Mouse (Mus musculus) lung, postnatal 0 days (tissue): ENCODE data around the gene Dpysl5. TPM values are rescaled to one million over a fixed set of nuclear protein-coding genes. Genes with fewer than 3 reads are reported as not detected.
A peak's percentile ranks its signal among the peaks of the same experiment; 100 is the strongest.

Experiments used
- ATAC-seq: fragments of 200-750 bp; cut with Nextera tagmentation; 2 replicates; pipeline ENCODE4 v1.8.0; 2017; ENCODE audit warnings: moderate library complexity
- DNase-seq: peaks from one replicate; pipeline ENCODE4 v3.0.0-alpha.2; 2016; ENCODE audit warnings: low spot score
- H3K27ac ChIP-seq: fragments of 300-500 bp; sonication (generic); 2 replicates; pipeline ENCODE4 v1.5.1; 2014; ENCODE audit warnings: antibody characterized with exemption, mild to moderate bottlenecking, low read length, mixed read lengths
- H3K27me3 ChIP-seq: fragments of 300-500 bp; sonication (generic); replicated peaks from 2 replicates; pipeline ENCODE4 v1.6.1; 2014; ENCODE audit warnings: low read length, mixed read lengths; ENCODE audit not compliant: insufficient read depth
- H3K36me3 ChIP-seq: fragments of 300-500 bp; sonication (generic); 2 replicates; pipeline ENCODE4 v1.6.1; 2014; ENCODE audit warnings: low read length, mixed read lengths; ENCODE audit not compliant: insufficient read depth
- H3K4me1 ChIP-seq: fragments of 300-500 bp; sonication (generic); 2 replicates; pipeline ENCODE4 v1.6.1; 2014; ENCODE audit warnings: antibody characterized with exemption, low read depth, low read length, mixed read lengths; ENCODE audit not compliant: insufficient read depth
- H3K4me2 ChIP-seq: fragments of 300-500 bp; sonication (generic); replicated peaks from 2 replicates; pipeline ENCODE4 v1.6.1; 2014; ENCODE audit warnings: low read depth, mild to moderate bottlenecking, low read length, moderate library complexity, mixed read lengths
- H3K4me3 ChIP-seq: fragments of 300-500 bp; sonication (generic); 2 replicates; pipeline ENCODE4 v1.5.1; 2014; ENCODE audit warnings: low read depth, low read length
- H3K9ac ChIP-seq: fragments of 300-500 bp; sonication (generic); replicated peaks from 2 replicates; pipeline ENCODE4 v1.6.1; 2014; ENCODE audit warnings: low read depth, mild to moderate bottlenecking
- H3K9me3 ChIP-seq: fragments of 300-500 bp; sonication (generic); 2 replicates; pipeline ENCODE4 v1.6.1; 2016; ENCODE audit warnings: low read length, mixed read lengths
- CTCF ChIP-seq: IDR thresholded peaks from 2 replicates; pipeline ENCODE4 v1.5.1; 2016; ENCODE audit warnings: antibody characterized with exemption, mild to moderate bottlenecking
- EP300 ChIP-seq: IDR thresholded peaks from 2 replicates; pipeline ENCODE4 v1.6.1; 2016; ENCODE audit warnings: antibody characterized with exemption, mild to moderate bottlenecking, control low read depth
- WGBS: fragments of 180-500 bp; shearing (Covaris S2); extraction: QIAGEN DNeasy Blood & Tissue Kit; methylation state at CpG from one replicate; pipeline ENCODE4 v1.1.7; 2014; 5-methylcytosine and 5-hydroxymethylcytosine counted together
- polyA plus RNA-seq: library from polyadenylated mRNA; unstranded; fragments of >200 nt; fragmentation: Nextera tagmentation; extraction: Ambion mirVana; gene quantifications from 2 replicates; pipeline ENCODE4 v1.2.1, GENCODE M21; 2015

The Dpysl5 gene
- polyA plus RNA-seq, 1 experiment from 2014 or later, result 1.6 TPM

GRCm38 (mm10) chr5:30839731-30840130 lies 128.4 kb downstream of the Dpysl5 start:
- H3K9me3 ChIP-seq, result no peaks in the 10 kb centered on the region
- TF ChIP-seq CTCF (no peak), EP300 (no peak)
- 72% methylated on average over 2 of the region's 2 CpGs for WGBS
- no peak overlapping the region for H3K27ac ChIP-seq
- no peaks in the 10 kb centered on the region for H3K36me3 ChIP-seq
- no peak overlapping the region for H3K4me3 ChIP-seq
- H3K4me1 ChIP-seq, result no peaks in the 10 kb centered on the region
- no peaks in the 10 kb centered on the region for H3K27me3 ChIP-seq
- H3K9ac ChIP-seq, result no peak overlapping the region
- no peak overlapping the region for H3K4me2 ChIP-seq
- ATAC-seq (no peak), DNase-seq (peak; percentile 6)

GRCm38 (mm10) chr5:30841896-30842295 lies 130.5 kb downstream of the Dpysl5 start:
- Histone ChIP-seq H3K4me2 (no peak overlapping the region), H3K4me3 (no peak overlapping the region), H3K36me3 (no peaks in the 10 kb centered on the region), H3K27me3 (no peaks in the 10 kb centered on the region), H3K9ac (no peak overlapping the region), H3K4me1 (no peaks in the 10 kb centered on the region), H3K9me3 (no peaks in the 10 kb centered on the region), H3K27ac (no peak overlapping the region)
- TF ChIP-seq EP300, result no peak
- TF ChIP-seq CTCF, result no peak
- 43% methylated on average over 3 of the region's 3 CpGs for WGBS
- ATAC-seq (no peak), DNase-seq (no peak)

Other genes with a start within 250 kb of the Dpysl5 start
- gene Otof, start 249.6 kb upstream of the Dpysl5 start, polyA plus RNA-seq, result 0.10 and 0.12 TPM in 2 replicates
- 21.7 and 23.9 TPM in 2 replicates for gene 1700001C02Rik, start 245.5 kb upstream of the Dpysl5 start, polyA plus RNA-seq
- 0.26 TPM in 1 of 2 replicates, not detected in the other for gene Cib4, start 165.7 kb upstream of the Dpysl5 start, polyA plus RNA-seq
- gene Kcnk3, start 123.4 kb upstream of the Dpysl5 start, polyA plus RNA-seq, result 28.6 and 35.7 TPM in 2 replicates
- gene Slc35f6, start 63.6 kb upstream of the Dpysl5 start, polyA plus RNA-seq, result 30.1 and 34.5 TPM in 2 replicates
- gene Cenpa, start 44.8 kb upstream of the Dpysl5 start, polyA plus RNA-seq, result 24.4 and 25.5 TPM in 2 replicates
- gene Mapre3, start 103.1 kb downstream of the Dpysl5 start, polyA plus RNA-seq, result 23.2 and 27.2 TPM in 2 replicates
- 58.2 and 63.8 TPM in 2 replicates for gene Tmem214, start 156.4 kb downstream of the Dpysl5 start, polyA plus RNA-seq
- 9.9 and 10.2 TPM in 2 replicates for gene Agbl5, start 177.1 kb downstream of the Dpysl5 start, polyA plus RNA-seq
- gene Ost4, start 196.2 kb downstream of the Dpysl5 start, polyA plus RNA-seq, result 340 and 365 TPM in 2 replicates
- gene Emilin1, start 201.8 kb downstream of the Dpysl5 start, polyA plus RNA-seq, result 121 and 135 TPM in 2 replicates
- gene Khk, start 209.9 kb downstream of the Dpysl5 start, polyA plus RNA-seq, result 43.6 and 48.7 TPM in 2 replicates
- gene Cgref1, start 234.0 kb downstream of the Dpysl5 start, polyA plus RNA-seq, result 1.8 and 2.3 TPM in 2 replicates
- gene Preb, start 248.8 kb downstream of the Dpysl5 start, polyA plus RNA-seq, result 76.5 and 79.7 TPM in 2 replicates